Mouse (Mus musculus) olfactory bulb, adult 2 months (tissue): Measurements from ENCODE around the gene Apela.

Experiments
- CTCF ChIP-seq: fragments of 200-500 bp; IDR thresholded peaks from 2 replicates; pipeline ENCODE4 v1.5.1; 2012; ENCODE audit warnings: low read depth, mild to moderate bottlenecking, low read length, moderate library complexity; ENCODE audit not compliant: insufficient read depth
- POLR2A ChIP-seq: fragments of 200-500 bp; IDR thresholded peaks from 2 replicates; pipeline ENCODE4 v1.6.1; 2012; ENCODE audit warnings: mild to moderate bottlenecking, low read depth, low read length, moderate library complexity; ENCODE audit not compliant: insufficient read depth

GRCm38 (mm10) chr8:65029776-65030175 lies 7.4 kb downstream of the Apela start:
- TF ChIP-seq CTCF: no peak
- TF ChIP-seq POLR2A: no peak
